Mouse (Mus musculus) mouse trophoblast stem cell (cell line): ENCODE results near the gene Gsdme.

ENCODE experiments used
- in situ Hi-C, 2 experiments: fragments of 300-500 bp; cut with MseI, MboI; formaldehyde crosslinking; loops; 2 replicates in 1 of 2; 3 replicates in 1 of 2; pipeline ENCODE4 v1.15.1; 2025

Gsdme gene

GRCm38 (mm10) chr6:50189376-50189775, 74.3 kb downstream of the Gsdme start:
- in situ Hi-C loops, result no loop called here

GRCm38 (mm10) chr6:50187955-50188354, 75.7 kb downstream of the Gsdme start:
- in situ Hi-C loops, result no loop called here

GRCm38 (mm10) chr6:50180189-50180588, 83.5 kb downstream of the Gsdme start:
- in situ Hi-C loops, result no loop called here

GRCm38 (mm10) chr6:50175736-50176135, 87.9 kb downstream of the Gsdme start:
- in situ Hi-C loops, result no loop called here

GRCm38 (mm10) chr6:50169771-50170170, 93.9 kb downstream of the Gsdme start:
- in situ Hi-C loops, result no loop called here

- in situ Hi-C loops, result no loop called here
Observed at GRCm38 (mm10) chr6:50168821-50169220, 94.8 kb downstream of the Gsdme start.

- in situ Hi-C loops, result no loop called here
Observed at GRCm38 (mm10) chr6:50163013-50163412, 100.6 kb downstream of the Gsdme start.

GRCm38 (mm10) chr6:50159842-50160241, 103.8 kb downstream of the Gsdme start:
- in situ Hi-C loops, result no loop called here

GRCm38 (mm10) chr6:50149378-50149777, 114.3 kb downstream of the Gsdme start:
- in situ Hi-C loops, result no loop called here

GRCm38 (mm10) chr6:50146158-50146557, 117.5 kb downstream of the Gsdme start:
- in situ Hi-C loops, result no loop called here

- in situ Hi-C loops, result no loop called here
Observed at GRCm38 (mm10) chr6:50139526-50139925, 124.1 kb downstream of the Gsdme start.
